Mouse (Mus musculus) heart, postnatal 4 days (tissue): ENCODE results near the gene Rubcnl. TPM values are rescaled to one million over a fixed set of nuclear protein-coding genes. Genes with fewer than 3 reads are reported as not detected.

Source experiments
- DNase-seq: peaks from one replicate; pipeline ENCODE4 v3.0.0; 2021
- total RNA-seq, 2 experiments: library from RNA; stranded (reverse); gene quantifications; 2 replicates each; pipeline ENCODE4 v1.2.3; 2021

The Rubcnl gene
- total RNA-seq, 2 experiments from 2014 or later: 0.83 to 1.7 TPM

DNA sequence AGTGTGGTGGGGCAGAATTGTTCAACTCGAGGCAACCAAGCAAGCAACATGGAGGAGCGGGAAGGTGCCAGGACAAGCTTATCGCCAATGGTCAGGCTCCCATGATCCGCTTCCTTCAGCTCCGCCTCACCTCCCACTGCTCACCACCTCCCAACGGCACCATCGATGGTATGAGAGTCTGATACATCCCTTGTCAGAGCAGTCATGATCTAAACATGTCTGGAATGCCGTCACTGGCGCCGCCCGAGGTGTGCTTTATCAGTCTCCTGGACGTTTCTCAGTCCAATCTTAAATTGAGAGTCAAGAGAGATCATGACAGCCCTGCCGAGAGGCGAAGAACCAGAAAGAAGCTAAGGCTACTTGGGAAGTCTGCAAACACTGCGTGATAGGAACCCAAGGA, 55.3 kb downstream of the Rubcnl start:
- no peak for DNase-seq

DNA sequence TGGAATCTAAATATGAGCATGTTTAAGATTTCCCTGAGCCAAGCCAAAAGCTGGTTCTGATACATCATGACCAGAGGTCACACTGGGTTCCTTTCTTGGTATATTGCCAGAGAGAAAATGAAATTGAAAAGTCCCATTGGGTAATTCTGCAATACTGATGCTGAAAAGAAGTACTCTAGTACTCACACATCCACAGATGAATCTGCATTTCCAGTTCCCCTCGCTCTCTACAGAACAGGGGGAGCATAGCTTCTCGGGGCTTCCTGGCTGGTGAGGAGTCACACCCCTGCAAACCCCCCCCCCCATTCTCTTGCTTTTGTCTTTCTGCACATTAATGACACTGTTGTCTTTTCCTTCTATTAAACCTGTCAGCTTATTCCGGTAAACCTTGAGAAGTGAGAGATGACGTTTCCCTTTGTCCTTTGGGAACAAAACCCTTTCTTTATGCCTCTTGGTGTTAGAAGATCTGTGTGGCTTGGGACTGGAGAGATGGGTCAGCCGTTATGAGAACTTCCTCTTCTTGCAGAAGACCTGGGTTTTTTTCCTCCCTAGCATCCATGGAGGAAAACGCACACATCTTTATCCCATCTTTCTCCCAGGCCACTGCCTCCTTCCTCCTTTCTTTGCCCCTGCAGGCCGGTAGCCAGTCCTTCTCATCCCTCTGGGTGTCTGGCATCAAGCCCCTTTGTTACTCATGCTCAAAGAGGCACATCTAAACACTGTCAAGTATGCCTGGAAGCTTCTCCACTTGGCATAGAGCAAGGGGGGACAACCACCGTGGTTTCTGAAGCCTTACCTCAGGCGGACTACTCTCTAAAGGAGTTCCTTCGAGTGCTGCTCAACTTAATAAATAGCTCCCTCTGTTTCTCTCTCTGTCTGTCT, 59.7 kb downstream of the Rubcnl start:
- no peak for DNase-seq

DNA sequence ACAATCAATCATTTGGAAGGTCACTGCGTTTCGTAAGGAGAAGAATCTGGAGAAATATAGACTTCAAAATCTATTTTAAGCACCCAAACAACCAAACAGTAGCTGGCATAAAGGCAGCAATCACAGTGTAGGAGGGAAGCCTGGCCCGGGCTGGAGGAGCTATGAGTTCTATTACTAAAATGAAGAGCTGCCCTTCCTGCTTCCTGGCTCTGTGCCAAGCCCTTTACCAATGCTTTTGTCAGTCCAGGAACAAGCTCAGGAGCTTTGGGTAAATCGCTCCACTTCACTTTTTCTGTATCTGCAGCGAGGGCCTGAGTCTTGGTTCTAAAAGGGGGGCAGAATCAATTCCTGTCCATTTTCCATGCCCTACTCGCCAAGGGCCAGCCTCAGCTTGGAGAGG, 62.1 kb downstream of the Rubcnl start:
- peak; percentile 19 for DNase-seq

Other genes with a start within 250 kb of the Rubcnl start
- 10 to 100 TPM; 18.7 to 26.3 TPM for gene Lrch1, start 68.2 kb upstream of the Rubcnl start, total RNA-seq
- not detected for gene Lrrc63, start 114.9 kb downstream of the Rubcnl start, total RNA-seq
- gene Lcp1, start 115.1 kb downstream of the Rubcnl start, total RNA-seq: 10 to 100 TPM; 17.9 to 18.3 TPM
- gene Cpb2, start 226.3 kb downstream of the Rubcnl start, total RNA-seq: not detected